Mouse (Mus musculus): ENCODE data around the gene Pld4.

DNA sequence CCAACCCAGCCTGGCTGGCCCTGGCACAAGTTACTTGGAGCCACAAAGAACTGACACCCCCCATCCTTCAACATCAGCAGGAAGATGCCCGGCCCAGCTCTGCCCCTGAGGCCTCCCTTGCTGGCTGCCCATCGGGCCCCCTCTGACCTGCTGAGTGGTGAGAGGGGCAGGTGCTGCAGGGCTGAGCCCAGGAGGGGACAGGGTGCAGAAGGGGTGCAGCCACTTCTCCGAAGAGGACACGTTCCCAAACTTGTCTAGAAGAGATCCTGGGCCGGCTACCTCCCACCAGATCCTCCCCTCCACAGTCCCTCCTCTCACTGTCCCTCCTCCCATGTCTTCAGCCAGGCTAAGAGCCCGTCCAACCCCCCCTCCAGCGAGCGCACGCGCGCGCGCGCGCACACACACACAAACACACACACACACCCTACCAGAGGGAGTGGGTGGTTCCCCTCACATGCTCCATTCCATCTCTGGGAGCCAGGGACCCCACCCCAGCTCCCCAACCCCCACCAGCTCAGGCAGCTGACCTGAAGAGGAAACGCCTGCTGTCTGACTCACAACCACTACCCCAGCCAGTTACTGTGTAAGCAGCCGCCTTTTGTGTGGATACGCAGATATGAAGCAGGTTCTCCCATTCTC lies 35.1 kb downstream of the Pld4 start:
- no peak for TF ChIP-seq CTCF (conservative IDR thresholded peaks at IDR 0.05; ENCODE audit: low read length)
- no peak for TF ChIP-seq POU5F1 (IDR thresholded peaks at IDR 0.05; ENCODE audit: borderline replicate concordance, low read length)
- TF ChIP-seq NANOG (IDR thresholded peaks at IDR 0.05; ENCODE audit: borderline replicate concordance, low read length) = no peak

All from E14TG2a.4 (cell line).